Mouse (Mus musculus): ENCODE measurements around the gene Camk2g.

DNA sequence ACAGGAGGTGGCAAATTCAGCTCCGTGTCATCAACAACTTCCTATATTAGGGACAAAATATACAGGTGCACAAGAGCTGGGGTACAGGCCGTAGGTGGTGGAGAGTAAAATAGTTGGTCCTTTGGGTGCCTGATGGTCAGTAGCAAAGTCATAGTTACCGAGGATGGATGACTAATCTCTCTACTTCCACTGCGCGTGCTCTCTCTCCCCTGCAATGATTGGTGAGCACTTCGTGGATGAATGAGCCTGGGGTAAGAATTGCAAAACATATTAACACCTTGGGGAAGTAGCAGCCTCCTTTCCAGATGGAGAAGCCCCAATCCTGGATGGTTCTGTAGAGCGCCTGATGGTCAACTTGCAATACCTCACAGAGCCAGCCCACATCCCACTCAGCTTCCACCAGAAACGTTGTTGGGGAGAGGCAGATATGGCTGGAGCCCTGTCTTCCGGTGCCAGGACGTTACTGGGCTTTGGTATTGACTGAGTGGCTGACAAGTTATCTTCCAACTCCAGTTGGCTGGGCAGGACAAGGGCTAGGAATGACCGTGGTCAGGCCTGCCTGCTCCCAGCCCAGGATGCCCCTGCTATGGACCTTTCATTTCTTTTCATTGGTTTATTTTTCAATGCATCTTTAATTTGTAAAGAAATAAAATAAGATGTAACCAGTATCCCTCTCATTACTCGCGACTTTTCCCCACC is 99.6 kb downstream of the Camk2g start:
- TF ChIP-seq CHD2 (IDR thresholded peaks at IDR 0.05; ENCODE audit: low read depth, low read length) = no peak
- no peak for TF ChIP-seq ZC3H11A (IDR thresholded peaks at IDR 0.05; ENCODE audit: borderline replicate concordance, low read depth, low read length)
